Mouse (Mus musculus) E14TG2a.4 (cell line): ENCODE measurements around the gene Lrrc3c.

Source experiments
- CTCF ChIP-seq: conservative IDR thresholded peaks from 2 replicates; pipeline ENCODE4 v1.5.1; 2014; ENCODE audit warnings: low read length
- POU5F1 ChIP-seq: IDR thresholded peaks from 2 replicates; pipeline ENCODE4 v1.6.1; 2014; ENCODE audit warnings: low read length, borderline replicate concordance

DNA sequence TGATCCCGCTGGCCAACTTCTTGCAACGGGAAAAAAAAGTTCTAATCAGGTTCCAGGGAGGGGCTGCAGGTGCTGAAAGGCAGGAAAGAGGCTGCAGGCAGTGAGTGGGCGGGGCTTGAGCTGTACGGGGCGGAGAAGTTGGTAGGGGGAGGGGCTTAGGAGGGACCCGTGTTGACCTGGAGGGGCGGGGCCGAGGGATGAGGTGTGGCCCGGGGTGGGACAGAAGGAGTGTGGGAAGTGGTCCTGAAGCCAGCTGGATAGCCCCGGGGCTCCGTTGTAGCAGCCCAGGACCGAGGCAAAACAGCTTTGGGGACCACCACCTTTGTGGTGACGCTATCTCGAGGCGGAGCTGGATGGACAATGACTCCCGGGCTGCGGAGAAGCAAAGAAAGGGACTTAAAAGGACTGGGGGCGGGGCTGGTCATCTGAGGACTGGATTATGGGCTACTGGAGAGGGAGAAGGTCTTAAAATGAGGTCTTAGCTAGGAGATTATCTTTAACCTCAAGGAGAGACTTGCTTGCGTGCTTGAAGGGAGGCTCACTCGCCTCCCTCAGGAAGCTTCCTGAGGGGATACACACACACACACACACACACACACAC is 4.1 kb downstream of the Lrrc3c start:
- no peak for TF ChIP-seq CTCF
- no peak for TF ChIP-seq POU5F1
